Mouse (Mus musculus) c-Kit-positive CD71-negative TER-119-negative erythroid progenitor cells, embryonic 14.5 days (primary cell): ENCODE data around the gene Cldn15.
A peak's percentile ranks its signal among the peaks of the same experiment; 100 is the strongest.

ENCODE experiments used
- DNase-seq: peaks from one replicate; pipeline ENCODE4 v3.0.0-alpha.2; 2013; ENCODE audit warnings: low read depth

Cldn15 gene

GRCm38 (mm10) chr5:136982338-136982930 is 16.0 kb downstream of the Cldn15 start:
- no peak for DNase-seq

- no peak for DNase-seq
These were observed 18.4 kb downstream of the Cldn15 start for GRCm38 (mm10) chr5:136984828-136985227.

DNA sequence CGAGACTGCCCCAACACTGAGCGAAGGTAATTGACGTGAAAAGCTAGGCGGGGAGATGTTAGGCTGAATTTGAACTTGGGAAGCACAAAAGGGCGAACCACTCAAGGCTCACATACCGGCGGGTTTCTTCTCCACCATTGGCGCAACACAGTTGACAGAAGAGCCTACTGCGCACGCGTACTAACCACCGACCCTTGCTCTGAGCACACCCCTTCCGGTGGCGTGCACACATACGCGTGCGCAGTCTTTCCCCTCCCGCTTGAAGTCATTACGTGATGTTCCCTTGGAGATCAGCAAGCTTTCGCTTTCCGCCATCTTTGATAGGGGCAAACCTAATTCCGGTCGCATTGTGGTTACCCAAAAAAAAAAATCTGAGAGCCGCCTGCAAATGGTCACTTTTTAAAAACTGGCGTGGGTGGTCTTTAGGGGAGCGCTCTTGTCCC is 20.3 kb downstream of the Cldn15 start, which contains the start of gene Plod3:
Gene Plod3 (plus strand): TSS at position 325 of the 443 bp plus-strand sequence.
- DNase-seq = peak; percentile 99

GRCm38 (mm10) chr5:136987138-136987933 is 20.9 kb downstream of the Cldn15 start:
- peak; percentile 56 for DNase-seq

DNA sequence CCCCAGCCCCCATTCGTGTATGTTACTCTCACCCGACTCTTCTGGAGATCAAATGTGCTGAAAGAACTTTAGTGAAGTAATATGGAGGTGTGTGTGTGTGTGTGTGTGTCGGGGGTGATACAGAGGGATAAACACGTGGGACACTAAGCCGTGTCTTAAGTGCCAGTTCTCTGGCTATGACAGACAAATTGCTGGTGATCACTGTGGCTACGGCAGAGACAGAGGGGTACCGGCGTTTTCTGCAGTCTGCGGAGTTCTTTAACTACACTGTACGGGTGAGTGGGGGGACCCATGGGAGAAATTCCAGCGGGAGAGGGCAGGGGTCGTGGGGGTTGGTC is 21.5 kb downstream of the Cldn15 start, which contains the start of gene Znhit1:
Gene Znhit1 (minus strand): TSS at position 88 of the 338 bp plus-strand sequence.
- no peak for DNase-seq

- DNase-seq = no peak
These were observed 22.0 kb downstream of the Cldn15 start for GRCm38 (mm10) chr5:136988420-136988819.

DNA sequence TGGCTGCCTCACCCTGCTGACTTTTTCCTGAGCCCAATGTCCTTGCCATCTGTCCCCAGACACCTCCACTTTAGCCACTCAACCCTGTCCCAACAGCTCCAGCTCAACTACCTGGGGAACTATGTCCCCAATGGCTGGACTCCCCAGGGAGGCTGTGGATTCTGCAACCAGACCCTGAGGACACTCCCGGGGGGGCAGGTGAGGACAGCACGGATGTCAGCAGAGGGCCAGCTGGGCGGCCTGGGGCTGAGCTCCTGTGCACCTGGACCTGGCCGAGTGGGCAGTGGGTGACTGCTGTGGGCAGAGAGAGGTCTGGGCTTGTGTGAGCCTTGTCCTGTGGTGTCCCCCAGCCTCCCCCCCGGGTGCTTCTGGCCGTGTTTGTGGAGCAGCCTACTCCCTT is 23.4 kb downstream of the Cldn15 start:
- DNase-seq = no peak

- no peak for DNase-seq
These were observed 33.0 kb downstream of the Cldn15 start for GRCm38 (mm10) chr5:136999449-136999848.

DNA sequence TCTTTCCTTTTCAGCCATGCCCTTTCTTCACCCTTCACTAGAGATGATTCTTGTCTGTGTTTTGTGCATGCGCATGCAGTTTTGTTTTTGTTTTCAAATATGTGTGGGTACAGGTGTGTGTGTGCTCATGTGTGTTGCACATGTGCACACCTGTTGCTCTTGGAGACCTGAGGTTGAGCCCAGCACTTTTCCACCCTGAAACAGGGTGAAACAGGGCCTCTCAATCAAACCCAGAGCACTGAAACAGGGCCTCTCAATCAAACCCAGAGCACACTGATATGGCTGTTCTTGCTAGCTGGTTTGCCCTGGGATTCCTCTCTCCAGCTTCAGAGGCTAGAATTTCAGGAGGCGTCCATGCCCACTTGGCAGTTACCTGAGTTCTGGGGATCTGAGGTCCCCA is 34.2 kb downstream of the Cldn15 start:
- DNase-seq = no peak

GRCm38 (mm10) chr5:137007276-137007675 is 40.9 kb downstream of the Cldn15 start:
- no peak for DNase-seq

GRCm38 (mm10) chr5:137009988-137010387 is 43.6 kb downstream of the Cldn15 start:
- DNase-seq = no peak

GRCm38 (mm10) chr5:137012401-137012950 is 46.1 kb downstream of the Cldn15 start:
- no peak for DNase-seq

DNA sequence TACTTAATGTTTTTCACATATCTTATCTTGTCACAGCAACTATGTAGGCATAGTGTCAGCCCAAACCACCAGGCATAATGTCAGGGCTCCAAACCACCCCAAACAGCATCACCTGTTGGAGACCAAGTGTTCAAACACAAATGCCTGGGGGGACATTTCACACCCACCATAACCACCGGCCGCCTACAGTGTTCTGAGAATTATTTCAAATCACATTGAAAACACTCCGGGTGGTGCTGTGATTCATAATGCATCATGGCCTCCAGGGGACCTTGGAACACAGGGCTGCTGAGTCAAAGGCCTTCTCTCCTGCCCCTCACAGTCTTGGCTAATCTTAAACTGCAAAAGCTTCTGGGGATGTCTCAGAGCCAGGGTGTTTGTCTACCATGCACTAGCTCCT is 49.5 kb downstream of the Cldn15 start:
- no peak for DNase-seq

DNA sequence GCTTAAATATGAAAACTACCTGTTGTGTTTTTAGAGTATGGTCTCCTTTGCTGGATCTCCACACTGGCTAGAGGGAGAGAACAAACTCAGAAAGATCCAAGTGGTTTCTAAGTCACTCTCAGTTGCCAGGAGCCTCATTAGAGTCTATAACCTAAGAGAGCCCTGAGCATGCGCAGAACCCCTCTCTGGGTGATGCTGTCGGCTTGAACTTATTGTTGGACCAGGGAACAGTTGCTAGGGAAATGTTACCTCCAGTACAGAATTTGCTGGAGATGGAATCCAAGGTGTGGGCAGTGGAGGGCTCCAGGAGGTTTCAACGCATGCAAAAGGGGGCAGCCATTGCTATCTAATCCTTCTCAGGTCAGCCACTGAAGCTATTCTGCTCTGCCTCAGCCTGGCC is 57.9 kb downstream of the Cldn15 start:
- no peak for DNase-seq

DNA sequence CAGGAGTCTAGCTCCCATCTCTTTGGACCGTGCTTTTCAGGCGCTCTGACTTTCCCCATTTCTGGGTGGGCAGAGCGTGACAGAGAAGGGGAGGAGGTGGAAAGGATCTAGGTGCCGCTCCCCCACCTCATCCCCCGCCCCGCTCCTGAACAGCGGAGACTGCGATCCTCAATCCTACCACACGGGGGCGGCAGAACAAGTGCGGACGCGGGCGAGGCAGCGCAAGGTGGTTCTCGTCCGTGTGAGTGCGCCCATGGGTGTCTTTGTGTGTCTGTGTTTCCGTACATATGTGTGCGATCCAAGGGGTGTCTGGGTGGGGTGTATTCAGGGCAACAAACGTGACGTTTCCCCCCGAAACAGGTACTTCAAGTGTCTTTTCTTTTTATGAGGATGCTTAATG is 58.7 kb downstream of the Cldn15 start:
- DNase-seq = peak; percentile 72
